Mouse (Mus musculus): ENCODE results near the gene Plpp3.

Gene Plpp3

DNA sequence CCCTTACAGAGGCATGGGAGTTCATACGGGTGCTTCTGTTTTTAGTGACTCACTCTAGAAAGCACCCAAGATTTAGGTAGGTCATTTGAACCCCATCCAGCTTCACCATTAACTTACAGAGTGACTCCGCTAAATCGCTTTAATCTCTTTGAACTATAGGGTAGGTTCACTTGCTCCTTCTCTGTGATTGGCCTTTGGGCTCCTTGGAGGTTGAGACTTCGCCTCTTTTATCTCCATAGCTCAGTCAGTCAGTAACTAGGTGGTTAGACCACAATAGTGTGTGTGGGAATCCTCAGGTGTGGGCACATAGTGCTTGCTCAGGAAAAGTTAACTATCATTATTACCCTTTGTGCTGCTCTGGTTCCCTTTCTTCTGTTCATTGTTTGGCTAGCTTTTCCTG, 33.7 kb downstream of the Plpp3 start:
- no peak for DNase-seq

- DNase-seq, result no peak
Measured at GRCm38 (mm10) chr4:105191550-105191949, 34.4 kb downstream of the Plpp3 start.

DNA sequence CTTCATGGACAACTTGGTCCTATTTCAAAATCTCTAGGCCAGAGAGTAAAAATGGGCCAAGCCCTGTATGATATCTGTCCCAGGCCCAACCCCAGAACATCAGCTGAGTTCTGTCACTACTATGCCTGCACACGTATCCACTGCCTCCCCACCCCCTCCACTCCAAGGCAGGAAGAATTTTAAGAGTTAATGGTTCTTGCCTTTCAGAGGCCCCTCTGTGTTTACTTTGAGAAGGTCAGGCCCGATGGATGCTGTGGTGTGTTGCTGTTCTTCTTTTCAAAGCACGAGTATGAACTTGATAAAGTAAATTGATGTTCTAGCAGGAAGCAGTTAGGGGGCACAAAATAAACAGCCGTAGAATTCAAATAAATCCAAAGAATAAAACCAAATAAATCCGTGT, 35.5 kb downstream of the Plpp3 start:
- DNase-seq, result no peak

- no peak for DNase-seq
Measured at GRCm38 (mm10) chr4:105195256-105195655, 38.1 kb downstream of the Plpp3 start.

DNA sequence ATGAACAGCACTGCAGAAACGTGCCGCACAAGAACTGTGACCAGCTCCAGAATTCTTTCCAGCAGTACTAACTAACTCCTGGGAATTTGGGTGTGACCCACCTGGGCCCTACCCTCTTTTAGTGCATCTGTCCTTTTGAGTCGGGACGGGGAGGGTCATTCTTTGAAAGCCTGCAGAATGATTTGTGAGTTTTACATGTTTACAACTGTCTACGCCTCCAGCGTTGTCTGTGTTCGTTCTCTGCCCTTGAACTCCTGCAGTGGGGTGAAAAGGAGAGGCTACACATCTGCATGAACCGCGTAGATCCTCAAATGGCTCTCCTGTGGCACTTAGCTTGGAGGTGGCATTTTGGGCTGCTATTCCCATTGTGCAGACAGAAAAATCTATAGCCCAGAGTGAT, 39.0 kb downstream of the Plpp3 start:
- DNase-seq, result no peak

- DNase-seq, result no peak
Measured at GRCm38 (mm10) chr4:105196993-105197765, 40.0 kb downstream of the Plpp3 start.

DNA sequence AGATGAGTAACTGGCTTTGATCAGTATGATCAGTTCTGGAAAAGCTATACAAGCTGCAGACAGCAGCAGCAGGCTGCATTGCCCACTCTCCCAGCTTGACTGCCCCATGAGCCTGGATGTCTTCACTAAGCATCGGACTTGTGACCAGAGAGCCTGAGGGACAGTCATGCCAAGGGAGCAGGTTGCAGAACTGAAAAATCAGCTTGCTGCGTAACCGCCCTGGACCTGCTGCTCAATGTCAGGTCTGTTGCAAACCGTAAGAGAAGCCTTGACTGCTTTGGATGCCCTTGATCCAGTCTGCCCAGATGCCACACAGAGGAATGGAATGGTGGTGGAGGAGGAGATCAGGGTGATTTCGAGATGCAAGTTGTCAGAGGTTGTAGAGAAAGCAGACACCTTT, 41.5 kb downstream of the Plpp3 start:
- no peak for DNase-seq

- DNase-seq, result no peak
Measured at GRCm38 (mm10) chr4:105199345-105199744, 42.2 kb downstream of the Plpp3 start.

- no peak for DNase-seq
Measured at GRCm38 (mm10) chr4:105200624-105201524, 43.7 kb downstream of the Plpp3 start.

- DNase-seq, result no peak
Measured at GRCm38 (mm10) chr4:105202439-105202838, 45.3 kb downstream of the Plpp3 start.

GRCm38 (mm10) chr4:105203303-105203761, 46.2 kb downstream of the Plpp3 start:
- DNase-seq, result no peak

GRCm38 (mm10) chr4:105204071-105204470, 46.9 kb downstream of the Plpp3 start:
- no peak for DNase-seq

- DNase-seq, result no peak
Measured at GRCm38 (mm10) chr4:105205045-105205851, 48.1 kb downstream of the Plpp3 start.

GRCm38 (mm10) chr4:105206102-105206501, 49.0 kb downstream of the Plpp3 start:
- DNase-seq, result no peak

GRCm38 (mm10) chr4:105206995-105207394, 49.8 kb downstream of the Plpp3 start:
- DNase-seq, result no peak

DNA sequence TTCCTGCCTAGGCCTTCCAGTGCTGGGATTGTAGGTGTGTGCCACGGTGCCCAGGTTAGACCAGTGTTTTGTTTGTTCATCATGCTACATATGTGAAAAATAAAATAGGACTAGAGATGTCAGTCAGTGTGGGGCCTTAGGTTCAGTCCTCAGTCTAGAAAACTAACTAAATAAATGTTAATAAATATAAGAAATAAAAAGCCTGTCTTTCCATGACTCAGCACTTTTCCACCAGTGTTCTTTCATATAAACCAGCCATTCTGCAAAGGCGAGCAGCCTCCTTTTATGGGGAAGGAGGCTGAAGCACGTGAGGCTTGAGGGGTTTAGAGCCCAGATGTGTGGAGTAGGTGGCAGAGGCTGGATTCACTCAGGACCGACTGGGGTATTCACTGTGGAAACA, 50.5 kb downstream of the Plpp3 start:
- no peak for DNase-seq

DNA sequence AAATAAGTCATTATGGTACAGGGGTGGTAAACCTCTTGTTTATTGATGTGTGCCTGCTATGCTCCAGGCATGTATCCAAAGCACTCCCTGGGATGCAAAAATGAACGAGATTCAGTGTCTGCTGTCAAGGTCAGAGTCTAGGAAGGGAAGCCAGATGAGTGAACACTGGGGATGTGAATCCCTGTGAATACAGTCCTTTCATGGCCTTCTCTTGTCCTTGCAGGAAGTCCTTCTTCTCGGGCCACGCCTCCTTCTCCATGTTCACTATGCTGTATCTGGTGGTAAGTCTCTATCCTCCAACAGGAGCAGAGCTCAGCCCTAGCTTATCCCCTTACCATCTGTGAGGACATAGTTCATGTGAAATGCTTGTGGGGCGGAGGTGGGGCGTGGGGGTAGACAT, 51.8 kb downstream of the Plpp3 start:
- no peak for DNase-seq

DNA sequence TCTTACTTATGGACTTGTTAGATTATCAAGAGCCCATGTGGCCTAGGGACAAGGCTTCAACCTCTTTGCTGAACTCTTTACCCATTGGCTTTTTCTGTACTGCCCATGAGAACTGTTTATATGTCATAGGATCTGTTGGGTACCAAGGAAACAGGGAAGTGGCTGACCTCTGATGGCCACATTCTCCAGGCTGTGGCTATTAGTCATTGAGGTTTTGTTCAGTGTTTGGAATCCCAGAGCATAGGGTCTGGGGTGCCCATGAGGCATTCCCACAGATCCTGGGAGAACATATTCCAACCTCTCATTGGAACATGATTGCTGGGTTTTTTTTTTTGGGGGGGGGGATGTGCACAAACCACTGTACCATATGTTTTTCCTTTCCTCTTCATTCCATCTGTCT, 56.2 kb downstream of the Plpp3 start:
- no peak for DNase-seq

DNA sequence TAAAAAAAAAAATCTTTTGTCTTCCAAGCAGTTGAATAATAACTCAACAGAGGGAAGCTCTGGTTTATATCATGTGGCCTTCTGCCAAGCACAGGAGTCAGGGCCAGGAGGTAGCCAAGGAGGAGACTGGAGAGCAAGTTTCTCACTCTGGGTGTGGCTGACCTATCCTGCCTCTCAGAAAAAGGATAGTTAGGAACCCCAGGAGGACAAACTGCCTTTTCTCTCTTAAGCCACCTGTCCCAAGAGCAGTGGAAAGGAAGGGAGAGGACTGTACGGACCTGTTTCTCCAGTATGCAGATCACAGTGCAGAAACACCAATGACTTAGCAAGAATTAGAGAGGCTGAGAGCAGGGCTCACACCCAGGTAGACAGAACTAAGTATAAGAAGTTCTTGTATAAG, 57.3 kb downstream of the Plpp3 start:
- no peak for DNase-seq

DNA sequence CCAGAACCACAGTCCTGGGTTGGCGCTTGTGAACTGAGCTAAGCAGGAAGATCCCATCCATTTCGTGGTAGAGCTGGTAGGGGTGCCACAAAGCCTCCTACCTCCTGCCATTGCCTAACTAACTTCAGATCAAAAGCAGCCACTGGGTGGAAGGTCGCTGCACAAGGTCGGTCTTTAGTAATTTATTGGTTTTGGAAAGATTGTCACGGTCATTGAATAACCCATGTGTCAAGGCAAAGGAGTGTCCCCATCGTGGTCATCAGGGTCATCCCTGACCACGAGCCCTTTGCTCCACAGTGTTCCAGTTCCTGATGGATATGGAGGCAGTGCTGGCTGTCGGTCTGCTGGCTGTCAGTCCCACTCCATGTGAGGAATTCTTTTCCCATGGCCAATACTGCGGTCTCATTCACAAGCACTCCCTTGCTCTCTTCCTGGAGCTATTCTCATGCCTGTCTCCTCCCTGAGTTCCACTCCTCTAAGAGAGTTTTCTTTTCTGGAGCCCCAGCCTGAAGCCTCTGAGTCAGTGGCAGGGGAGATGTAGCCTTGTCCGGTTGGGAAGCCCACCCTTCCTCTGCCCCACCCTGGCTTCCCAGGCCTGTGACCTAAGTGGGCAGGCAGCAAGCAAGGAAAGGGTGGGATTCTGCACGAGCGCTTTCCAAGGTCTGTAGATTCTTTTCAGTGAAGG, 58.7 kb downstream of the Plpp3 start:
- no peak for DNase-seq

DNA sequence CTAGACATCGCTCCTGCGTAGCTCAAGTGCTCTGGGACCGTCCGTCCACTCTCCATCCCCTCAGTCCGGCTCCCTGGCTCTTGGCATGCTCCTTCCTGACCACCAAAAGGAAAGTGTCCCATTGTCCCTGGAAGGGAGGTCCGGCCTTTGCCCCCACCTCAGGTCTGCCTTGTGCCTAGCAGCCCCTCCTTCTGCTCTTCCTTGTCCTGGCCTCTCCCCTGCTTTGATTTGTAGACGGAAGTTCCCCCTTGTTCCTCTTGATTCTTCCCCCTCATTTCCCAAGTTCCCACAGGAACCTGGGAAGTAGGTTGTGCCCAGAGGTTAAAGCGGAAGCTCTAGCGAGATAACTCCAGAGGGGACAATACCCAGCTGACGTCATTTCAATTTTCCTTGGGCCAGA, 61.1 kb downstream of the Plpp3 start:
- no peak for DNase-seq

DNA sequence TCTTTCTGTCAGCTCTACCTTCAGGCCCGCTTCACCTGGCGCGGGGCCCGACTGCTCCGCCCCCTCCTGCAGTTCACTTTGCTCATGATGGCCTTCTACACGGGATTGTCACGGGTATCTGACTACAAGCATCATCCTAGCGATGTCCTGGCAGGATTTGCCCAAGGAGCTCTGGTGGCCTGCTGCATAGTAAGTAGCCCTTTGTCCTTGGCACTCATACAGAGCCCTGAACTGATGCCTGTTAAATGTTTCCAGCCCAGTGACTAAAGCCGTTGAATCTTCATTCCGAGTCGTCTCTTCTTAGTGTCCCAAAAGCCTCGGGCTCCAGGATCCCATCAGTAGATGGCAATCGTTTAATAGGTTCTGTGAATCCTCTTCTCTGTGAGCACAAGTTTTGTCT, 62.2 kb downstream of the Plpp3 start:
- DNase-seq, result no peak

DNA sequence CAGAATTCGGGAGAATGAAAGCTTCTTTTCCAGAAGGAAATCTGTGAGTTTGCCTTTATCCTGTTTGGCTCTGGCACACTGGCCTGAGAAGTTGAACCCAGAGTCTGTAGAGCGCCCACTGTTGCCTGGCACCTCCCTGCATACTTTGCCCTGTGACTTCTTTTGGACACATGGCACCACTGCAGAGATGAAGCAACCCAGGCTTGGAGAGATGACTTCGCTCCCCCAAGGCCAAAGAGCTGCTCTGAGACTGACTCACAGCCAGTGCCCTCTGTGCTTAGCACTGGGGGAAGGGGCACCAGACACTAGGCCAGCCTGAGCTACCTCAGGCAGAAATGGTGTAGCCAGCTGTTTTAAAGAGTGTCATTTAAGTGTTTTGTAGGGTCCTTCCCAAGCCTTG, 63.7 kb downstream of the Plpp3 start:
- DNase-seq, result no peak
